Mouse (Mus musculus) myocyte (in vitro differentiated cells): ENCODE measurements around the gene Tbxas1. TPM values are rescaled to one million over a fixed set of nuclear protein-coding genes. Genes with fewer than 3 reads are reported as not detected.

ENCODE experiments used
- H3K27me3 ChIP-seq: one replicate; pipeline ENCODE4 v1.6.1; 2011; ENCODE audit not compliant: control insufficient read depth, insufficient read depth, insufficient read length
- H3K36me3 ChIP-seq: one replicate; pipeline ENCODE4 v1.6.1; 2011; ENCODE audit not compliant: control insufficient read depth, insufficient read depth
- H3K4me2 ChIP-seq: one replicate; pipeline ENCODE4 v1.6.1; 2011; ENCODE audit warnings: low read depth, control low read depth
- H3K4me3 ChIP-seq: one replicate; pipeline ENCODE4 v1.5.1; 2011; ENCODE audit warnings: mild to moderate bottlenecking, control low read depth, moderate library complexity
- H3K79me2 ChIP-seq: one replicate; pipeline ENCODE4 v1.6.1; 2011; ENCODE audit not compliant: control insufficient read depth, insufficient read depth
- H3ac ChIP-seq: one replicate; pipeline ENCODE4 v1.6.1; 2011; ENCODE audit not compliant: control insufficient read depth, insufficient read length
- CEBPB ChIP-seq: IDR thresholded peaks from 2 replicates; pipeline ENCODE4 v1.6.1; 2011; ENCODE audit warnings: mild to moderate bottlenecking, moderate library complexity; ENCODE audit not compliant: poor library complexity, insufficient read depth, severe bottlenecking
- E2F4 ChIP-seq: IDR thresholded peaks from one replicate; pipeline ENCODE4 v1.6.1; 2011; ENCODE audit warnings: mild to moderate bottlenecking, control low read depth, moderate library complexity; ENCODE audit not compliant: insufficient read depth
- MAX ChIP-seq: IDR thresholded peaks from one replicate; pipeline ENCODE4 v1.6.1; 2011; ENCODE audit warnings: low read depth, mild to moderate bottlenecking, control low read depth
- MYOD1 ChIP-seq, 3 experiments: IDR thresholded peaks; one replicate each; pipeline ENCODE4 v1.6.1; 2011; ENCODE audit warnings: control low read depth in 2 of 3, low read depth in 2 of 3, mild to moderate bottlenecking in 2 of 3, moderate library complexity in 1 of 3; ENCODE audit not compliant: insufficient read length in 2 of 3, control insufficient read depth in 1 of 3
- MYOG ChIP-seq, 3 experiments: IDR thresholded peaks; one replicate each; pipeline ENCODE4 v1.6.1; 2011; ENCODE audit warnings: control low read depth in 2 of 3, low read depth in 2 of 3, mild to moderate bottlenecking in 2 of 3; ENCODE audit not compliant: insufficient read length in 2 of 3, control insufficient read depth in 1 of 3, insufficient read depth in 1 of 3
- POLR2A ChIP-seq: IDR thresholded peaks from one replicate; pipeline ENCODE4 v1.6.1; 2011; ENCODE audit warnings: low read depth, mild to moderate bottlenecking, control low read depth, moderate library complexity; ENCODE audit not compliant: insufficient read length
- POLR2AphosphoS2 ChIP-seq: IDR thresholded peaks from one replicate; pipeline ENCODE4 v1.6.1; 2011; ENCODE audit warnings: low read depth, control low read depth; ENCODE audit not compliant: insufficient read length
- REST ChIP-seq: IDR thresholded peaks from one replicate; pipeline ENCODE4 v1.6.1; 2011; ENCODE audit warnings: mild to moderate bottlenecking, control low read depth, moderate library complexity; ENCODE audit not compliant: insufficient read depth, insufficient read length
- SRF ChIP-seq: IDR thresholded peaks from one replicate; pipeline ENCODE4 v1.6.1; 2011; ENCODE audit warnings: low read depth; ENCODE audit not compliant: control insufficient read depth, insufficient read length
- TCF12 ChIP-seq: IDR thresholded peaks from one replicate; pipeline ENCODE4 v1.6.1; 2011; ENCODE audit warnings: mild to moderate bottlenecking, control low read depth; ENCODE audit not compliant: poor library complexity, insufficient read depth, severe bottlenecking
- TCF3 ChIP-seq: IDR thresholded peaks from one replicate; pipeline ENCODE4 v1.6.1; 2011; ENCODE audit warnings: low read depth, control low read depth; ENCODE audit not compliant: insufficient read length
- USF1 ChIP-seq: IDR thresholded peaks from one replicate; pipeline ENCODE4 v1.6.1; 2011; ENCODE audit warnings: low read depth, mild to moderate bottlenecking, control low read depth, moderate library complexity
- polyA plus RNA-seq: library from polyadenylated mRNA; unstranded; fragments of >200 nt; fragmentation: generic; extraction: Trizol; gene quantifications from one replicate; pipeline ENCODE4 v1.2.1, GENCODE M21; 2012; ENCODE audit warnings: missing spikeins

Tbxas1 gene
- polyA plus RNA-seq, 1 experiment, result not detected

DNA sequence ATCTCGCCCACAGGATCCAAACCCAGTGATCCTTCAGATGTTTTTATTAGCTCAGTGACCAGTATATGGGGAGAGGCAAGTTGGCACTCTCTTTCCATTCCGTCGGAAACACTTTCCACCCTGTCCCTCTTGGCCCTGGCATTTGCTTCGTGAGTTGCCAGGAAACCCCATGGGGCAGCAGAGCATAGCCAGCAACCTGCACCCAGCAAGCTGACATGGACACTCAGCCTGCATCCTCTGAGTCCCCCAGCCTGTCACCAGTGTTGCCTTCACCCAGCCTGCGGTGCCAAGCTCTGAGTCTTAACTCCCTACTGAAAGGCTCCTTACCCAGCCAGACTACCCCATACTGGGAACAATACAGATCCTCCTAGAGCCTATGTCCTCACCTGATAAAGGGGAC, 173.9 kb downstream of the Tbxas1 start:
- TF ChIP-seq MYOD1 (IDR thresholded peaks at IDR 0.05; ENCODE audit: control insufficient read depth in 1 of 3, insufficient read length in 2 of 3, low read depth in 2 of 3) (no peak), MYOG (IDR thresholded peaks at IDR 0.05; ENCODE audit: control insufficient read depth in 1 of 3, insufficient read depth in 1 of 3, insufficient read length in 2 of 3, low read depth in 2 of 3) (no peak), REST (no peak), TCF3 (no peak), E2F4 (no peak), POLR2A (no peak), POLR2AphosphoS2 (no peak), TCF12 (no peak), USF1 (no peak), CEBPB (no peak), MAX (no peak), SRF (no peak)
- H3K27me3 ChIP-seq, result no peaks in the 10 kb centered on the region
- H3K79me2 ChIP-seq, result no peaks in the 10 kb centered on the region
- no peaks in the 10 kb centered on the region for H3K36me3 ChIP-seq
- H3ac ChIP-seq, result no peak overlapping the region
- H3K4me3 ChIP-seq, result no peak overlapping the region
- H3K4me2 ChIP-seq, result no peak overlapping the region

DNA sequence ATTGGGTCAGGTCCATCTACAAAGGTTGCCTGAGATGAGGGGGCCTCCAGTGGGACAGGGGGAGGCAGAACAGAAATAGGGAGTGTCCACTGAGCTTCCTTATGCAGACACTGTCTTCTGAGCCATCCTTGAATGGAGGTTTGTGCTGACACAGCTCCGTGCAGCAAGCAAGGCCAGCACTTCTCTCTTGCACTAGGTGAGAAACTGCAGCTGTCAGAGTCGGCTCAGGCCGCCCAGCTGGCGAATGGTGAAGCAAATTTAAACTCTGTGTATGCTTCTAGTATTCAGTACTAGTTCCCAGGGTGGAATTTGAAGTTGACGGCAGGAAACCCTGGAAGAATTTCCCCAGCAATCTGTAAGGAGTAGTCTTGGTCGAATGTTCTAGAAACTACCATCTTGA, 175.6 kb downstream of the Tbxas1 start:
- TF ChIP-seq POLR2AphosphoS2 (no peak), MAX (no peak), USF1 (no peak), POLR2A (no peak), E2F4 (no peak)
- Histone ChIP-seq H3K27me3 (no peaks in the 10 kb centered on the region), H3ac (no peak overlapping the region), H3K36me3 (no peaks in the 10 kb centered on the region), H3K4me3 (no peak overlapping the region), H3K79me2 (no peaks in the 10 kb centered on the region), H3K4me2 (no peak overlapping the region)

DNA sequence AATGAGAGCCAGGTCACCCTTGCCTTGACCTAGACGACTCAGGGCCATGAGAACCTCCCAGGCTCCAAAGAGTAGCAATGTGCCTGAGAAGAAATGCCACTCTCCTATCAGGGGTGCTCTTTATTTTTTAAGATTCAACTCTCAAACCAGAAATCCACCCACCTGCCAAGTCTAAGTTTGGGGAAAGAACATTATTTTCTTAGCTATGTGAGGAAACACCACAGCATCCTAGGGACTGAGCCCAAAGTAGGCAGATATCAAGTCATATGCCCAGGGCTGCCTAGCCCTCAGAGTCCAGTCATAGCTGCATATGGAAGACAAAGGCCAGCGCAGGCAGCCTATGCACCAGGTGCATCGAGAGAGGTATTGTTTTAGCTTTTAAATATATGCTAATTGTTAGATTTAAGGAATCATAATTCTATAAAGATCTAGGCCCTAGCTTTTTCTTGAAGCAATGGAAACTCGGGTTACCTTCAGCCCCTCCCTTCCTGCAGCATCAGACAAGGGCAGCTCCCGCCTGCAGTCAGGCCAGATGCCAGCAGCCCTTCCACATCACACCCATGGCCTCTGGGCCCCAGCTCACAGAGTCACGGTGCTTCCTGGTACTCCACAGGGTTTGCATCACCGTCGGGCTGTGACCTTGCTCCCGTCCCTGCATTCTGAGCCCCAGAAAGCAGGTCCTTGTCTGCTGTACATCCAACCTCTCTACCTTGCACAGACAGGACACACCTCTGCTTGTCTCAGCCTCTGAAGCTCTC, 176.8 kb downstream of the Tbxas1 start:
- TF ChIP-seq CEBPB (no peak), MYOG (IDR thresholded peaks at IDR 0.05; ENCODE audit: control insufficient read depth in 1 of 3, insufficient read depth in 1 of 3, insufficient read length in 2 of 3, low read depth in 2 of 3) (no peak), POLR2A (no peak)
- H3ac ChIP-seq, result no peak overlapping the region

DNA sequence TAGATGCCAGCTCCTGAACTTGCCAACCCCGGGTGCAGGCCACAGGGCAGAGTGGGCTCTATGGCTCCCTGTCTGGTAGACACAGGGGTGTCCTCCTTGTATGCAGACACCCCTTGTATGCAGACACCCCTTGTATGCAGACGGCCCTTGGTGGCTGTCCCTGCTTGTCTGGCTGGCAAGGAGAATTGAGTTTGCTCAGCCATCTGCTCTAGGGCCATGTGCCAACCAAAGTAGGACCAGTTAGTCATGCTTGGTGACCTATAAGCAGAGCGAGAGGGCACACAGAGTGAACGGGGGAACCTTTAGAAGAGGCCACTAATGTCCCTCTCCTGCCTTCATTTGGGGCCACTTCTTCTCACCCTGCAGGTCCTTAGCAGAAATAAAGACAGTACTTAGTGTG, 177.4 kb downstream of the Tbxas1 start:
- H3K79me2 ChIP-seq, result no peaks in the 10 kb centered on the region
- no peaks in the 10 kb centered on the region for H3K36me3 ChIP-seq
- no peak overlapping the region for H3K4me3 ChIP-seq
- no peaks in the 10 kb centered on the region for H3K27me3 ChIP-seq
- H3ac ChIP-seq, result no peak overlapping the region
- no peak overlapping the region for H3K4me2 ChIP-seq
- TF ChIP-seq MYOG (IDR thresholded peaks at IDR 0.05; ENCODE audit: control insufficient read depth in 1 of 3, insufficient read depth in 1 of 3, insufficient read length in 2 of 3, low read depth in 2 of 3), result no peak
- no peak for TF ChIP-seq CEBPB
- TF ChIP-seq MYOD1 (IDR thresholded peaks at IDR 0.05; ENCODE audit: control insufficient read depth in 1 of 3, insufficient read length in 2 of 3, low read depth in 2 of 3), result no peak
- no peak for TF ChIP-seq MAX
- TF ChIP-seq POLR2AphosphoS2, result no peak
- TF ChIP-seq TCF3, result no peak
- TF ChIP-seq E2F4, result no peak
- no peak for TF ChIP-seq REST
- no peak for TF ChIP-seq POLR2A
- TF ChIP-seq SRF, result no peak
- no peak for TF ChIP-seq USF1
- no peak for TF ChIP-seq TCF12

More for the DNA sequence above, 176.8 kb downstream of the Tbxas1 start:
- H3K4me2 ChIP-seq, result no peak overlapping the region
- H3K4me3 ChIP-seq, result no peak overlapping the region
- H3K79me2 ChIP-seq, result no peaks in the 10 kb centered on the region
- no peaks in the 10 kb centered on the region for H3K36me3 ChIP-seq
- H3K27me3 ChIP-seq, result no peaks in the 10 kb centered on the region

DNA sequence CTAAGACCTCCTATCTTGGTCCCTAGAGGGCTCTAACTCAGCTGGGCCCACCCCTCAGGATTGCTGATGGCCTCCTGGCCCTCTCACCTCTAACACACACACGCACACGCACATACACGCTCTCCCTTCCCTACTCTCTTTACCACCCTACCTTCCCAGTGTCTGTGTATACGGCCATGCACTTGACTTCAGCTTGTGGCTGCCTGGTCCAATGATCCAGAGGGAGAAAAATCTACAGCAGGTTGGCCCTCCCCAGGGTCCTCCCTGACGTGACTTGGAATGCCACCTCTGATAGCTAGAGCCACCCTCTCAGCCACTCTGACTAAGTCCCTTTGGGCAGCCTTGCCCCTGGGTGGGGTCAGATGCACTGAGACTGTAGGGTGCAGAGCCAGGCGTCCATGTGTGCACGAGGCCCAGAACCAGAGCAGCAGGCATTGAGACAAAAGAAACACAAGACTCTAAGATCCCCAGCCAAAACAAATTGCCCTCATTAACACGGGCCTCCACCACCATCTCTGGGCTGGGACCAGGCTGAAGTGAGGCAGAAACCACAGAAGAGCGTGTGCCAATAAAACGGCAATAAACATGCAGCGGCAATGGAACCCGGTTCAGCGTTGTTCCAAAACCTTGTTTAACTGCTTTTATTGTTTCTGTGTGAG, 179.1 kb downstream of the Tbxas1 start:
- no peak overlapping the region for H3ac ChIP-seq
- H3K36me3 ChIP-seq, result no peaks in the 10 kb centered on the region
- H3K4me2 ChIP-seq, result no peak overlapping the region
- no peaks in the 10 kb centered on the region for H3K27me3 ChIP-seq
- H3K4me3 ChIP-seq, result no peak overlapping the region
- no peak for TF ChIP-seq POLR2AphosphoS2
- TF ChIP-seq MYOG (IDR thresholded peaks at IDR 0.05; ENCODE audit: control insufficient read depth in 1 of 3, insufficient read depth in 1 of 3, insufficient read length in 2 of 3, low read depth in 2 of 3), result no peak
- no peak for TF ChIP-seq E2F4
- no peak for TF ChIP-seq CEBPB
- TF ChIP-seq POLR2A, result no peak
- TF ChIP-seq SRF, result no peak
- no peak for TF ChIP-seq TCF12
- TF ChIP-seq USF1, result no peak
- TF ChIP-seq MYOD1 (IDR thresholded peaks at IDR 0.05; ENCODE audit: control insufficient read depth in 1 of 3, insufficient read length in 2 of 3, low read depth in 2 of 3), result no peak
- no peak for TF ChIP-seq REST
- TF ChIP-seq MAX, result no peak
- TF ChIP-seq TCF3, result no peak
- no peaks in the 10 kb centered on the region for H3K79me2 ChIP-seq
